Mouse (Mus musculus) mouse embryonic stem cell (cell line): ENCODE results near the gene Gm20388.

Experiments used
- in situ Hi-C, 2 experiments: fragments of 300-500 bp; cut with MboI; formaldehyde crosslinking; loops; 1 replicate in 1 of 2; 3 replicates in 1 of 2; pipeline ENCODE4 v1.14.3; 2019 to 2020; ENCODE audit warnings: low sequenced_read_pairs in 2 of 2, low pct_unique_long_range_greater_than_20kb in 1 of 2, mixed read lengths in 1 of 2; ENCODE audit not compliant: unreplicated experiment in 1 of 2

Gm20388 gene

GRCm38 (mm10) chr8:123328552-123328951, 3417.9 kb downstream of the Gm20388 start:
- in situ Hi-C loops = no loop called here

- in situ Hi-C loops = no loop called here
These were observed 3418.7 kb downstream of the Gm20388 start for GRCm38 (mm10) chr8:123329350-123329749.

- in situ Hi-C loops = no loop called here
These were observed 3419.3 kb downstream of the Gm20388 start for GRCm38 (mm10) chr8:123329961-123330360.

GRCm38 (mm10) chr8:123330701-123331100, 3420.1 kb downstream of the Gm20388 start:
- in situ Hi-C loops = no loop called here

GRCm38 (mm10) chr8:123331301-123331700, 3420.7 kb downstream of the Gm20388 start:
- in situ Hi-C loops = no loop called here

GRCm38 (mm10) chr8:123331810-123332209, 3421.2 kb downstream of the Gm20388 start:
- in situ Hi-C loops = no loop called here

GRCm38 (mm10) chr8:123332262-123333090, 3421.8 kb downstream of the Gm20388 start, which contains the start of gene Spire2:
Gene Spire2, plus strand, starts transcription at chr8:123332713.
- in situ Hi-C loops = no loop called here

- in situ Hi-C loops = no loop called here
These were observed 3422.5 kb downstream of the Gm20388 start for GRCm38 (mm10) chr8:123333091-123333587.

- in situ Hi-C loops = no loop called here
These were observed 3423.2 kb downstream of the Gm20388 start for GRCm38 (mm10) chr8:123333864-123334263.

- in situ Hi-C loops = no loop called here
These were observed 3423.8 kb downstream of the Gm20388 start for GRCm38 (mm10) chr8:123334467-123334866.

GRCm38 (mm10) chr8:123337475-123337874, 3426.8 kb downstream of the Gm20388 start:
- in situ Hi-C loops = no loop called here

GRCm38 (mm10) chr8:123340071-123340470, 3429.4 kb downstream of the Gm20388 start:
- in situ Hi-C loops = no loop called here

- in situ Hi-C loops = no loop called here
These were observed 3430.7 kb downstream of the Gm20388 start for GRCm38 (mm10) chr8:123341040-123342015.

GRCm38 (mm10) chr8:123342253-123342652, 3431.6 kb downstream of the Gm20388 start:
- in situ Hi-C loops = no loop called here

- in situ Hi-C loops = no loop called here
These were observed 3432.3 kb downstream of the Gm20388 start for GRCm38 (mm10) chr8:123342911-123343310.

GRCm38 (mm10) chr8:123343422-123343821, 3432.8 kb downstream of the Gm20388 start:
- in situ Hi-C loops = no loop called here

- in situ Hi-C loops = no loop called here
These were observed 3434.5 kb downstream of the Gm20388 start for GRCm38 (mm10) chr8:123345135-123345534.

- in situ Hi-C loops = no loop called here
These were observed 3435.2 kb downstream of the Gm20388 start for GRCm38 (mm10) chr8:123345856-123346255.

- in situ Hi-C loops = no loop called here
These were observed 3436.7 kb downstream of the Gm20388 start for GRCm38 (mm10) chr8:123347293-123347692.
